Mouse (Mus musculus): ENCODE measurements around the gene Noxo1. TPM values are rescaled to one million over a fixed set of nuclear protein-coding genes. Genes with fewer than 3 reads are reported as not detected.

Noxo1 gene
- polyA plus RNA-seq, 1 experiment, result 6.2 TPM

GRCm38 (mm10) chr17:24743896-24744295 lies 47.9 kb downstream of the Noxo1 start:
- DNase-seq (ENCODE audit: low read depth), result no peak

- no peak for DNase-seq (ENCODE audit: low read depth)
These were observed 48.3 kb downstream of the Noxo1 start for GRCm38 (mm10) chr17:24744381-24744780.

GRCm38 (mm10) chr17:24745526-24746497 lies 49.8 kb downstream of the Noxo1 start:
- no peak for DNase-seq (ENCODE audit: low read depth)

- no peak for DNase-seq (ENCODE audit: low read depth)
These were observed 51.0 kb downstream of the Noxo1 start for GRCm38 (mm10) chr17:24746986-24747385.

Other genes starting within 250 kb of the Noxo1 start
- gene E4f1, start 225.9 kb upstream of the Noxo1 start, polyA plus RNA-seq (2012; rRNA removed), result 89.7 and 102 TPM in 2 replicates
- gene Pgp, start 225.8 kb upstream of the Noxo1 start, polyA plus RNA-seq (2012; rRNA removed), result 100 and 123 TPM in 2 replicates
- gene Bricd5, start 222.3 kb upstream of the Noxo1 start, polyA plus RNA-seq (2012; rRNA removed), result 4.7 and 5.4 TPM in 2 replicates
- 41.4 and 44.0 TPM in 2 replicates for gene Mlst8, start 217.2 kb upstream of the Noxo1 start, polyA plus RNA-seq (2012; rRNA removed)
- gene Caskin1, start 207.6 kb upstream of the Noxo1 start, polyA plus RNA-seq (2012; rRNA removed), result 1.7 and 2.1 TPM in 2 replicates
- gene Traf7, start 168.3 kb upstream of the Noxo1 start, polyA plus RNA-seq (2012; rRNA removed), result 169 and 195 TPM in 2 replicates
- gene Rab26, start 162.0 kb upstream of the Noxo1 start, polyA plus RNA-seq (2012; rRNA removed), result 48.5 and 59.7 TPM in 2 replicates
- gene Pkd1, start 146.4 kb upstream of the Noxo1 start, polyA plus RNA-seq (2012; rRNA removed), result 70.0 and 75.7 TPM in 2 replicates
- gene Tsc2, start 63.6 kb upstream of the Noxo1 start, polyA plus RNA-seq (2012; rRNA removed), result 133 and 141 TPM in 2 replicates
- gene Nthl1, start 63.6 kb upstream of the Noxo1 start, polyA plus RNA-seq (2012; rRNA removed), result 15.2 and 16.4 TPM in 2 replicates
- 61.6 and 83.0 TPM in 2 replicates for gene Slc9a3r2, start 45.9 kb upstream of the Noxo1 start, polyA plus RNA-seq (2012; rRNA removed)
- not detected in 2 replicates for gene Npw, start 37.8 kb upstream of the Noxo1 start, polyA plus RNA-seq (2012; rRNA removed)
- gene Zfp598, start 26.5 kb upstream of the Noxo1 start, polyA plus RNA-seq (2012; rRNA removed), result 51.3 and 56.6 TPM in 2 replicates
- gene Syngr3, start 6.3 kb upstream of the Noxo1 start, polyA plus RNA-seq (2012; rRNA removed), result 0.18 and 0.23 TPM in 2 replicates
- 25.6 and 27.6 TPM in 2 replicates for gene Gfer, start 78 bp upstream of the Noxo1 start, polyA plus RNA-seq (2012; rRNA removed)
- 44.4 and 61.9 TPM in 2 replicates for gene Tbl3, start 11.4 kb downstream of the Noxo1 start, polyA plus RNA-seq (2012; rRNA removed)
- 2.3 and 3.4 TPM in 2 replicates for gene Rnf151, start 21.8 kb downstream of the Noxo1 start, polyA plus RNA-seq (2012; rRNA removed)
- 2,300 and 2,553 TPM in 2 replicates for gene Rps2, start 21.9 kb downstream of the Noxo1 start, polyA plus RNA-seq (2012; rRNA removed)
- gene Ndufb10, start 28.2 kb downstream of the Noxo1 start, polyA plus RNA-seq (2012; rRNA removed), result 370 and 426 TPM in 2 replicates
- gene Rpl3l, start 31.6 kb downstream of the Noxo1 start, polyA plus RNA-seq (2012; rRNA removed), result 31.1 and 36.7 TPM in 2 replicates
- gene Msrb1, start 40.4 kb downstream of the Noxo1 start, polyA plus RNA-seq (2012; rRNA removed), result 112 and 152 TPM in 2 replicates
- 26.1 and 35.8 TPM in 2 replicates for gene Hs3st6, start 56.8 kb downstream of the Noxo1 start, polyA plus RNA-seq (2012; rRNA removed)
- gene Meiob, start 108.1 kb downstream of the Noxo1 start, polyA plus RNA-seq (2012; rRNA removed), result 0.06 and 0.16 TPM in 2 replicates
- gene Hagh, start 143.9 kb downstream of the Noxo1 start, polyA plus RNA-seq (2012; rRNA removed), result 134 and 172 TPM in 2 replicates
- 12.6 and 13.1 TPM in 2 replicates for gene Fahd1, start 154.1 kb downstream of the Noxo1 start, polyA plus RNA-seq (2012; rRNA removed)
- gene Igfals, start 169.8 kb downstream of the Noxo1 start, polyA plus RNA-seq (2012; rRNA removed), result 18.9 and 70.3 TPM in 2 replicates
- 31.3 and 31.7 TPM in 2 replicates for gene Nubp2, start 190.1 kb downstream of the Noxo1 start, polyA plus RNA-seq (2012; rRNA removed)
- gene Spsb3, start 190.4 kb downstream of the Noxo1 start, polyA plus RNA-seq (2012; rRNA removed), result 67.0 and 77.8 TPM in 2 replicates
- gene Eme2, start 198.9 kb downstream of the Noxo1 start, polyA plus RNA-seq (2012; rRNA removed), result 70.6 and 72.3 TPM in 2 replicates
- 142 and 181 TPM in 2 replicates for gene Mrps34, start 198.9 kb downstream of the Noxo1 start, polyA plus RNA-seq (2012; rRNA removed)
- gene Nme3, start 200.3 kb downstream of the Noxo1 start, polyA plus RNA-seq (2012; rRNA removed), result 76.6 and 85.3 TPM in 2 replicates
- 75.0 and 90.0 TPM in 2 replicates for gene Mapk8ip3, start 240.7 kb downstream of the Noxo1 start, polyA plus RNA-seq (2012; rRNA removed)